Mouse (Mus musculus): ENCODE results near the gene Zfr. TPM values are rescaled to one million over a fixed set of nuclear protein-coding genes. Genes with fewer than 3 reads are reported as not detected.

Gene Zfr
- polyA plus RNA-seq (2014; fragmentation: Illumina TruSeq; extraction: RNeasy Lipid Tissue Mini Kit (QIAGEN cat#74804); ENCODE audit: low read depth, low replicate concordance) = 135 TPM

DNA sequence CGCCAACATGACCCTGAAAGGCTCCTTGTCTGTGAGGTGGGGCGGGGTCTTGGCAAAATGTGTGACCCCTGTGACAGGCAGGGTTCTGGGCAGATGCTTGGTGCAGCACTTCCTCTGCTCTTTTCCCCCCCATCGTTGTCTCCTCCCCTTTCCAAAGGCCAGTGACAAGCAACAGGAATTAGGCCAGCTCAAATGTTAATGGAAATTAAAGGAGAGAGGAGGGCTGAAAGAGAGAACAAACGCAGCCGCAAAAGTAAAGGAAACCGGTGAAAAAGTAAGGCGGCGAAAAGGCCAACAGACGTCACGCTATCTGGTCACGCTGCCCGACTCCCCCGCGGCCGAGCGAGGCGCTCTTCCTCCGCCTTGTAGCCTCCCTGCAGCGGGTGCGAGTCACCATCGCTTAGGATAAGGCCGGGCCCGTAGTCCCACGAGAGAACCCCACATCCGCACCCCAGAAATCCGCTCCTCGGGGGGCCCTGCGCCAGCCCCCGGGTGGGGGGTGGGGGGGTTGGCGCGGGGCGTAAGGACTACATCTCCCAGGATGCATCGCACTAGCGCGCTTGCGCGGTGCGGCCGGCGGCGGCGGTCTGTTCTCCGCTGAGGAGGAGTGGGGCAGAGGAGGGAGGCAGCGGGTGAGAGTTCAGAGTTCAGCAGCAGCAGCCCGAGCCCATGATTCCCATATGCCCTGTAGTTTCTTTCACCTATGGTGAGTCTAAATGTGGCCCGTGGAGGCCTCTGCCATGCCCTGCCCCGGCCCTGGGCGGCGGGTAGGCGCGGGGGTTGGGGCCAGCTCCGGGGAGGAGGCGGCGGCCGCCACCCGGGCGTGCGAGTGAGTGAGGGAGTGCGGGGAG, at the start of gene Zfr:
Gene Zfr, plus strand, starts transcription at position 590 of the 851 bp plus-strand sequence.

DNA sequence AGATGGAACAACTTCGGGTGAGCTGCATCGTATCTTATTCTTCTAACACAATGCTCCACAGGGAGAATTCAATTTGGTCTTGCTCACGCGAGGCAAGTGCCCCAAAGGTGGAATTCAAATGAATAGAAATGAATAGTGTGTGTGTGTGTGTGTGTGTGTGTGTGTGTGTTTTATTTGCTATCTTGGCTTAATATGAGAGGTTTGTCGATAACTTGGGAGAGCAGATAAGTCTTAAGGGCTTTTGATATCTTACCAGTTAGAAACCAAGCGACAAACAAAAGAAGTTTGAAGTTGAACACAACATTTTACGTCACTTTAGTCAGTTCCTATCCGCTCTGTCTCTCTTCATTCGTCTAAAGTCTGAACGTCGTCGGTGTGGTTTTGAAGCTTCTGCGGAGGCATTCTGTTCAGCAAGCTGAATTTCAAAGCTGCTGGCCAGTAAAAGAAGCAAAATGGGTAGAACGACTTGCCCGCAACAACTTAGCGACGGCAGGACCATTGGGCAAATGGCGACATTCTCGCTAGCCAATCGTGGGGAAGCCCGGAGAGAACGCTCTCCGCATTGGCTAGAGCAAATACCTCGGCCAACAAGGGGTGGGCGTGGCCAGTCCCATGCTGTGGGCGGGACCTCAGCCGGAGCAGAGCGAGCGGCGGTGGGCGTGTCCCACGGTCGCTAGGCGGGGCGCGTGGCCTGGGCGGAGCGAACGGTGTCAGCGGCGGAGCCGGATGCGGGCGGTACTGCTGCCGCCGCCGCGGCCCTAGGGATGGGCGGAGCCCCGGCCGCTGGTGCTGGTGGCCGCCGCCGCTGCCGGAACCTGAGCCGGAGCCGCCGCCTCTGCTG, 86.9 kb downstream of the Zfr start, which contains the start of gene Mtmr12:
Gene Mtmr12, plus strand, starts transcription at position 710 of the 841 bp plus-strand sequence.

Other genes starting within 250 kb of the Zfr start
- 20.9 TPM for gene Npr3, start 210.5 kb upstream of the Zfr start, polyA plus RNA-seq (2014; fragmentation: Illumina TruSeq; extraction: RNeasy Lipid Tissue Mini Kit (QIAGEN cat#74804); ENCODE audit: low read depth, low replicate concordance)
- 310 TPM for gene Sub1, start 120.8 kb upstream of the Zfr start, polyA plus RNA-seq (2014; fragmentation: Illumina TruSeq; extraction: RNeasy Lipid Tissue Mini Kit (QIAGEN cat#74804); ENCODE audit: low read depth, low replicate concordance)
- gene Mtmr12, start 87.2 kb downstream of the Zfr start, polyA plus RNA-seq (2014; fragmentation: Illumina TruSeq; extraction: RNeasy Lipid Tissue Mini Kit (QIAGEN cat#74804); ENCODE audit: low read depth, low replicate concordance) = 22.9 TPM
- 256 TPM for gene Golph3, start 203.6 kb downstream of the Zfr start, polyA plus RNA-seq (2014; fragmentation: Illumina TruSeq; extraction: RNeasy Lipid Tissue Mini Kit (QIAGEN cat#74804); ENCODE audit: low read depth, low replicate concordance)
- gene 1810049J17Rik, start 204.1 kb downstream of the Zfr start, polyA plus RNA-seq (2014; fragmentation: Illumina TruSeq; extraction: RNeasy Lipid Tissue Mini Kit (QIAGEN cat#74804); ENCODE audit: low read depth, low replicate concordance) = not detected